In the genomic region with DNA sequence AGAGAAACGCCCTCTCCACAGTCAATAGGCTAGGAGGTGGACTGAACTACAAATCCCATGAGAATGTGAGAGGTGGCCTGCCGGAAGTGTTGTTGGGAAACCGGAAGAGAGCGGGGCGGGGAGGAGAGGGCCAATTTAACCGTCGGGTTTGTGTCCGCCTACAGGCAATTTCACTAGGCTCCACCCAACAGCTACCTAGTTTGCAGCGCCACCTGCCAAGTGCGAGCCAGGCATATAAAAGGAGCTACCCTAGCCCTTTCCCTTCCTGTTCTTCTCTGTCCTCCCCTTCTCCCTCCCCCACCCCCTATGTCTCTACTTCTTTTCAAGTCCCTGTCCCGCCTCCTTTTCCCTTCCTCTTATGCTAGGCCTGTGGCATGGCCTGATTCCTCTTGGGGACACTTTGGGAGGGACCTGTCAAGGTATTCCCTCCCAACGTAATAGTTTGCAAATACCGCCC, we compare ENCODE assay signal across 8 mouse cellular contexts. TPM values are rescaled to one million over a fixed set of nuclear protein-coding genes. Genes with fewer than 3 reads are reported as not detected.
DNase-seq lines count a peak whose midpoint lies in the region; ATAC-seq lines count a peak whose summit lies in the region.

No protein-coding gene starts in this region.

- 10% methylated on average over 13 of the region's 13 CpGs for WGBS in heart, embryonic 13.5 days
- WGBS in liver, embryonic 11.5 days = 9% methylated on average over 13 of the region's 13 CpGs
- WGBS in stomach, embryonic 16.5 days = 10% methylated on average over 13 of the region's 13 CpGs

- H3K27ac ChIP-seq in heart, embryonic 13.5 days (replicated peaks) = 0 out of 2 replicates have a peak overlapping the region, but pooled peaks have one; percentile 36
- 0 out of 2 replicates have a peak overlapping the region, but pooled peaks have one; percentile 29 for H3K27ac ChIP-seq in liver, embryonic 11.5 days (ENCODE audit: low read depth, low read length)
- peak overlapping the region; percentile 49 for H3K27ac ChIP-seq in stomach, embryonic 16.5 days (ENCODE audit: low read length)

- peaks cover 4% of the 10 kb centered on the region for H3K4me1 ChIP-seq in heart, embryonic 13.5 days
- no peaks in the 10 kb centered on the region; the same call in 1 of the 2 replicates for H3K4me1 ChIP-seq in liver, embryonic 11.5 days (replicated peaks; ENCODE audit: control insufficient read depth, insufficient read depth, low read length)
- H3K4me1 ChIP-seq in stomach, embryonic 16.5 days (ENCODE audit: control insufficient read depth, insufficient read depth, low read length) = no peaks in the 10 kb centered on the region

- ATAC-seq in erythroid progenitor cell, adult 5-6 weeks (replicated peaks; ENCODE audit: low FRiP score, poor library complexity, severe bottlenecking) = peak; percentile 82
- peak; percentile 73 for ATAC-seq in heart, embryonic 13.5 days (ENCODE audit: extremely low read depth, insufficient number of reproducible peaks, low FRiP score, low TSS enrichment)
- peak; percentile 80 for ATAC-seq in liver, embryonic 11.5 days (replicated peaks; ENCODE audit: low FRiP score)
- peak; percentile 89 for ATAC-seq in stomach, embryonic 16.5 days (ENCODE audit: insufficient read depth, low FRiP score)

- H3K9ac ChIP-seq in heart, embryonic 13.5 days = peak overlapping the region; percentile 77
- no peak overlapping the region; the same call in 1 of the 2 replicates for H3K9ac ChIP-seq in liver, embryonic 11.5 days (ENCODE audit: low read depth, low read length)
- peak overlapping the region; percentile 64 for H3K9ac ChIP-seq in stomach, embryonic 16.5 days (ENCODE audit: low read length)

- H3K36me3 ChIP-seq in heart, embryonic 13.5 days = no peaks in the 10 kb centered on the region
- no peaks in the 10 kb centered on the region for H3K36me3 ChIP-seq in liver, embryonic 11.5 days (ENCODE audit: control insufficient read depth, insufficient read depth, low read length)
- no peaks in the 10 kb centered on the region for H3K36me3 ChIP-seq in stomach, embryonic 16.5 days (ENCODE audit: control insufficient read depth, insufficient read depth, low read length)

- H3K4me3 ChIP-seq in heart, embryonic 13.5 days = peak overlapping the region; percentile 56
- H3K4me3 ChIP-seq in liver, embryonic 11.5 days (ENCODE audit: low read depth, low read length) = peak overlapping the region; percentile 41
- peak overlapping the region; percentile 52 for H3K4me3 ChIP-seq in stomach, embryonic 16.5 days (replicated peaks; ENCODE audit: low read length)

- H3K27me3 ChIP-seq in heart, embryonic 13.5 days (replicated peaks) = no peaks in the 10 kb centered on the region
- H3K27me3 ChIP-seq in liver, embryonic 11.5 days (replicated peaks; ENCODE audit: control insufficient read depth, insufficient read depth, low read length) = no peaks in the 10 kb centered on the region
- no peaks in the 10 kb centered on the region for H3K27me3 ChIP-seq in stomach, embryonic 16.5 days (ENCODE audit: control insufficient read depth, insufficient read depth, low read length)

- peak; percentile 93 for DNase-seq in CD4-positive, CD25-positive, alpha-beta regulatory T cell, adult 2 months (ENCODE audit: low read depth, low spot score)
- peak; percentile 67 for DNase-seq in brain, embryonic 18.5 days (ENCODE audit: low read depth, low spot score)
- peak; percentile 84 for DNase-seq in kidney, postnatal 10 days
- peak; percentile 78 for DNase-seq in liver, embryonic 11.5 days (ENCODE audit: low spot score)
- DNase-seq in naive thymus-derived CD4-positive, alpha-beta T cell, adult 2 months (ENCODE audit: low read depth) = peak; percentile 91

- H3K9me3 ChIP-seq in heart, embryonic 13.5 days = no peaks in the 10 kb centered on the region
- no peaks in the 10 kb centered on the region for H3K9me3 ChIP-seq in liver, embryonic 11.5 days (ENCODE audit: control insufficient read depth, low read length)
- no peaks in the 10 kb centered on the region for H3K9me3 ChIP-seq in stomach, embryonic 16.5 days (replicated peaks; ENCODE audit: control insufficient read depth, low read length)

- peak overlapping the region; percentile 70 for H3K4me2 ChIP-seq in heart, embryonic 13.5 days
- H3K4me2 ChIP-seq in liver, embryonic 11.5 days = peak overlapping the region; percentile 58
- peak overlapping the region; percentile 62 for H3K4me2 ChIP-seq in stomach, embryonic 16.5 days (ENCODE audit: low read depth, low read length)

RNA-seq across cellular contexts. Expression of a gene that starts 4.4 kb away (rescaled TPM):
- not detected in 2 replicates for total RNA-seq in erythroid progenitor cell, adult 5-6 weeks (2015; ENCODE audit: low replicate concordance)
- total RNA-seq in erythroid progenitor cell, adult 5-6 weeks (2017; ENCODE audit: low replicate concordance) = not detected in 2 replicates
- polyA plus RNA-seq in heart, embryonic 13.5 days (2015; fragmentation: Nextera tagmentation; extraction: Ambion mirVana) = 0.05 and 0.57 TPM in 2 replicates
- 11.1 and 12.5 TPM in 2 replicates for polyA plus RNA-seq in liver, embryonic 11.5 days (2014; fragmentation: Nextera tagmentation; extraction: Ambion mirVana)
- 0.45 and 1.3 TPM in 2 replicates for polyA plus RNA-seq in stomach, embryonic 16.5 days (2015; fragmentation: Nextera tagmentation; extraction: Ambion mirVana)

RNA-seq across cellular contexts. Expression of a gene that starts 24.3 kb away (rescaled TPM):
- total RNA-seq in erythroid progenitor cell, adult 5-6 weeks (2015; ENCODE audit: low replicate concordance) = 420 and 461 TPM in 2 replicates
- total RNA-seq in erythroid progenitor cell, adult 5-6 weeks (2017; ENCODE audit: low replicate concordance) = 308 and 520 TPM in 2 replicates
- polyA plus RNA-seq in heart, embryonic 13.5 days (2015; fragmentation: Nextera tagmentation; extraction: Ambion mirVana) = 1.1 TPM in 2 replicates
- polyA plus RNA-seq in liver, embryonic 11.5 days (2014; fragmentation: Nextera tagmentation; extraction: Ambion mirVana) = 7.2 and 8.8 TPM in 2 replicates
- 39.5 and 58.3 TPM in 2 replicates for polyA plus RNA-seq in stomach, embryonic 16.5 days (2015; fragmentation: Nextera tagmentation; extraction: Ambion mirVana)

RNA-seq across cellular contexts. Expression of a gene that starts 43.4 kb away (rescaled TPM):
- 0.72 TPM in 1 of 2 replicates, not detected in the other for total RNA-seq in erythroid progenitor cell, adult 5-6 weeks (2015; ENCODE audit: low replicate concordance)
- not detected in 2 replicates for total RNA-seq in erythroid progenitor cell, adult 5-6 weeks (2017; ENCODE audit: low replicate concordance)
- 2.3 and 2.6 TPM in 2 replicates for polyA plus RNA-seq in heart, embryonic 13.5 days (2015; fragmentation: Nextera tagmentation; extraction: Ambion mirVana)
- 0.14 and 0.60 TPM in 2 replicates for polyA plus RNA-seq in liver, embryonic 11.5 days (2014; fragmentation: Nextera tagmentation; extraction: Ambion mirVana)
- polyA plus RNA-seq in stomach, embryonic 16.5 days (2015; fragmentation: Nextera tagmentation; extraction: Ambion mirVana) = 0.11 and 0.53 TPM in 2 replicates

RNA-seq across cellular contexts. Expression of a gene that starts 48.8 kb away (rescaled TPM):
- not detected in 2 replicates for total RNA-seq in erythroid progenitor cell, adult 5-6 weeks (2015; ENCODE audit: low replicate concordance)
- total RNA-seq in erythroid progenitor cell, adult 5-6 weeks (2017; ENCODE audit: low replicate concordance) = not detected in 2 replicates
- not detected in 2 replicates for polyA plus RNA-seq in heart, embryonic 13.5 days (2015; fragmentation: Nextera tagmentation; extraction: Ambion mirVana)
- polyA plus RNA-seq in liver, embryonic 11.5 days (2014; fragmentation: Nextera tagmentation; extraction: Ambion mirVana) = not detected in 2 replicates
- not detected in 2 replicates for polyA plus RNA-seq in stomach, embryonic 16.5 days (2015; fragmentation: Nextera tagmentation; extraction: Ambion mirVana)

Comparison
In these comparisons a context has a peak if more than half of its experiments do, and no peak if none do; other contexts are left out.
1. Peak in every context shown above with its lines: DNase-seq, ATAC-seq, H3K4me3 ChIP-seq and H3K27ac ChIP-seq.